Mouse (Mus musculus) embryonic fibroblast, embryonic 13.5 days (primary cell): ENCODE measurements at regions not wholly inside any gene's neighbourhood (a gene's known extent, or its start where the extent isn't known, plus 50 kb on each side); places are given as distances from the start of the nearest gene placed in this dataset.

Experiments
- CTCF ChIP-seq: IDR thresholded peaks from 2 replicates; pipeline ENCODE4 v1.5.1; 2011; ENCODE audit warnings: mild to moderate bottlenecking, control low read depth, low read length, moderate library complexity, borderline replicate concordance; ENCODE audit not compliant: insufficient read depth
- POLR2A ChIP-seq: IDR thresholded peaks from 2 replicates; pipeline ENCODE4 v1.6.1; 2011; ENCODE audit warnings: low read depth, mild to moderate bottlenecking, control low read depth, low read length, moderate library complexity

DNA sequence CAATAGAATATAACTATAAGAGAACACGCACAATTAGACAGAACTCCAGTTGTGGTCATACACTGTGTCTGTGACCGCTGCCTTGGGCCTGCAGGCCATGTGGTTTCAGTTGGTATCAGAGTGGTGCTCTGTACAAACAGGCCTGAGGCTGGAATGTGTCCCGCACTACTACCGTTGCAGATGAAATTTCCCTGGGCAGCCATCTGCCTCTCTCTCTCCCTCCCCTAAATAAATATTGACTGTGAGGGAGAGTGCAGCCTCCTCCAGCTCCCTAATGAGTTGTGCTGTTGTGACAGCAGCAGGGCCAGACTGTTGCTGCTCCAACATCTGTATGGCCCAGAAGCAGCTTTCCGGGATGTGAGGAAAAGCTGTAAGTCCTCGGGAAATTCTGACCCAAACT lies 146.7 kb downstream of the Hs3st3b1 start:
- TF ChIP-seq CTCF (no peak), POLR2A (no peak)
